ENCODE assay signal across 8 mouse cellular contexts in genomic region chr13:76056261-76056724, GRCm38 (mm10). TPM values are rescaled to one million over a fixed set of nuclear protein-coding genes. Genes with fewer than 3 reads are reported as not detected.
A peak's percentile ranks its signal among the peaks of the same experiment; 100 is the strongest.
DNase-seq lines count a peak whose midpoint lies in the region; ATAC-seq and TF ChIP-seq lines count a peak whose summit lies in the region.

No protein-coding gene starts in this region.

- no peaks in the 10 kb centered on the region; the same call in 1 of the 2 replicates for H3K4me1 ChIP-seq in hindbrain, embryonic 11.5 days (replicated peaks; ENCODE audit: control insufficient read depth, insufficient read depth, low read length)
- peaks cover 10% of the 10 kb centered on the region for H3K4me1 ChIP-seq in lung, postnatal 0 days (ENCODE audit: insufficient read depth, low read depth, low read length)

- H3K9ac ChIP-seq in hindbrain, embryonic 11.5 days (ENCODE audit: low read depth, low read length), result peak overlapping the region; percentile 53; the same call in 1 of the 2 replicates
- H3K9ac ChIP-seq in lung, postnatal 0 days (replicated peaks; ENCODE audit: low read depth), result no peak overlapping the region

- H3K4me3 ChIP-seq in hindbrain, embryonic 11.5 days (ENCODE audit: low read depth, low read length), result peak overlapping the region; percentile 52
- peak overlapping the region; percentile 43 for H3K4me3 ChIP-seq in lung, postnatal 0 days (ENCODE audit: low read depth, low read length)

- TF ChIP-seq CTCF in Patski (IDR thresholded peaks at IDR 0.05), result peak; percentile 79
- TF ChIP-seq CTCF in lung, postnatal 0 days (IDR thresholded peaks at IDR 0.05), result peak; percentile 62

- in situ Hi-C loops in Patski (cut with MboI; ENCODE audit: low pct_unique_long_range_greater_than_20kb), result no loop called here

- peak; percentile 86 for ATAC-seq in Patski
- peak; percentile 94 for ATAC-seq in hindbrain, embryonic 11.5 days (ENCODE audit: low FRiP score)
- peak; percentile 84 for ATAC-seq in lung, postnatal 0 days

- CTCF ChIA-PET in Patski (lab: Charles Lee), result interaction anchor here (1.1 kb wide), 1 partner anchor 164 kb away, joined by 3 read pairs; no protein-coding TSS in a partner anchor

- DNase-seq in Patski (ENCODE audit: low read depth, low spot score), result no peak
- DNase-seq in cerebellum, postnatal 10 days, result peak; percentile 87 to 89
- DNase-seq in frontal cortex, postnatal 10 days (ENCODE audit: low spot score in 2 of 2), result peak; percentile 53 to 70
- peak; percentile 81 for DNase-seq in hindbrain, embryonic 11.5 days (ENCODE audit: low spot score)
- peak; percentile 55 to 73 for DNase-seq in layer of hippocampus, postnatal 14 days (ENCODE audit: low spot score in 2 of 2)
- DNase-seq in lung, postnatal 0 days (ENCODE audit: low spot score), result peak; percentile 56
- DNase-seq in ovary, adult 18-20 months (ENCODE audit: low spot score), result peak; percentile 41
- DNase-seq in thymus, postnatal 0 days (ENCODE audit: low spot score), result peak; percentile 50

- no peak overlapping the region for H3K27ac ChIP-seq in hindbrain, embryonic 11.5 days (ENCODE audit: low read depth, low read length)
- no peak overlapping the region for H3K27ac ChIP-seq in lung, postnatal 0 days (ENCODE audit: low read length)

- H3K27me3 ChIP-seq in Patski, result no peaks in the 10 kb centered on the region
- peaks cover 20% of the 10 kb centered on the region for H3K27me3 ChIP-seq in hindbrain, embryonic 11.5 days (ENCODE audit: control insufficient read depth, insufficient read depth, low read length)
- peaks cover 25% of the 10 kb centered on the region for H3K27me3 ChIP-seq in lung, postnatal 0 days (replicated peaks; ENCODE audit: insufficient read depth, low read length)

- under 1% methylated on average over 34 of the region's 34 CpGs for WGBS in hindbrain, embryonic 11.5 days
- WGBS in lung, postnatal 0 days, result 2% methylated on average over 29 of the region's 34 CpGs

- H3K9me3 ChIP-seq in hindbrain, embryonic 11.5 days (ENCODE audit: control insufficient read depth, low read length), result no peaks in the 10 kb centered on the region
- no peaks in the 10 kb centered on the region for H3K9me3 ChIP-seq in lung, postnatal 0 days (ENCODE audit: low read length)

- TF ChIP-seq EP300 in lung, postnatal 0 days (IDR thresholded peaks at IDR 0.05), result no peak

- peak overlapping the region; percentile 99 for H3K4me2 ChIP-seq in hindbrain, embryonic 11.5 days (replicated peaks; ENCODE audit: low read depth, low read length)
- H3K4me2 ChIP-seq in lung, postnatal 0 days (replicated peaks; ENCODE audit: low read depth, low read length), result peak overlapping the region; percentile 82

- H3K36me3 ChIP-seq in hindbrain, embryonic 11.5 days (ENCODE audit: control insufficient read depth, insufficient read depth, low read length), result no peaks in the 10 kb centered on the region
- no peaks in the 10 kb centered on the region for H3K36me3 ChIP-seq in lung, postnatal 0 days (ENCODE audit: insufficient read depth, low read length)

- POLR2A ChIA-PET in Patski (lab: Charles Lee), result no interaction called here

RNA-seq across cellular contexts. Expression of gene Gpr150, which starts 0.5 kb away (rescaled TPM):
- polyA plus RNA-seq in Patski (2021), result not detected
- polyA plus RNA-seq in hindbrain, embryonic 11.5 days (2014; fragmentation: Nextera tagmentation; extraction: Ambion mirVana), result 0.37 and 0.39 TPM in 2 replicates
- 1 to 10 TPM; 2.9 to 3.3 TPM for total RNA-seq in layer of hippocampus, postnatal 14 days (2021)
- 0.06 and 0.08 TPM in 2 replicates for polyA plus RNA-seq in lung, postnatal 0 days (2015; fragmentation: Nextera tagmentation; extraction: Ambion mirVana)
- 0.26 and 0.36 TPM in 2 replicates for polyA plus RNA-seq in thymus, postnatal 0 days (2015; fragmentation: Nextera tagmentation; extraction: Ambion mirVana)

RNA-seq across cellular contexts. Expression of gene Rfesd, which starts 37.8 kb away (rescaled TPM):
- polyA plus RNA-seq in Patski (2021), result 19.8 TPM
- polyA plus RNA-seq in hindbrain, embryonic 11.5 days (2014; fragmentation: Nextera tagmentation; extraction: Ambion mirVana), result 18.0 and 19.4 TPM in 2 replicates
- 10 to 100 TPM; 13.7 to 16.1 TPM for total RNA-seq in layer of hippocampus, postnatal 14 days (2021)
- polyA plus RNA-seq in lung, postnatal 0 days (2015; fragmentation: Nextera tagmentation; extraction: Ambion mirVana), result 18.5 and 21.5 TPM in 2 replicates
- 28.1 and 30.0 TPM in 2 replicates for polyA plus RNA-seq in thymus, postnatal 0 days (2015; fragmentation: Nextera tagmentation; extraction: Ambion mirVana)

RNA-seq across cellular contexts. Expression of gene Arsk, which starts 42.2 kb away (rescaled TPM):
- polyA plus RNA-seq in Patski (2021), result 39.1 TPM
- polyA plus RNA-seq in hindbrain, embryonic 11.5 days (2014; fragmentation: Nextera tagmentation; extraction: Ambion mirVana), result 5.0 and 5.5 TPM in 2 replicates
- 1 to 10 TPM; 4.8 to 7.6 TPM for total RNA-seq in layer of hippocampus, postnatal 14 days (2021)
- polyA plus RNA-seq in lung, postnatal 0 days (2015; fragmentation: Nextera tagmentation; extraction: Ambion mirVana), result 4.4 and 4.8 TPM in 2 replicates
- 4.6 and 5.4 TPM in 2 replicates for polyA plus RNA-seq in thymus, postnatal 0 days (2015; fragmentation: Nextera tagmentation; extraction: Ambion mirVana)

RNA-seq across cellular contexts. Expression of gene Ttc37, which starts 42.2 kb away (rescaled TPM):
- 23.8 TPM for polyA plus RNA-seq in Patski (2021)
- polyA plus RNA-seq in hindbrain, embryonic 11.5 days (2014; fragmentation: Nextera tagmentation; extraction: Ambion mirVana), result 17.4 and 20.1 TPM in 2 replicates
- total RNA-seq in layer of hippocampus, postnatal 14 days (2021), result 10 to 100 TPM; 19.1 TPM
- polyA plus RNA-seq in lung, postnatal 0 days (2015; fragmentation: Nextera tagmentation; extraction: Ambion mirVana), result 4.3 and 7.2 TPM in 2 replicates
- polyA plus RNA-seq in thymus, postnatal 0 days (2015; fragmentation: Nextera tagmentation; extraction: Ambion mirVana), result 9.4 and 10.8 TPM in 2 replicates
